Mouse (Mus musculus) olfactory bulb, adult 2 months (tissue): ENCODE measurements at regions not wholly inside any gene's neighbourhood (a gene's known extent, or its start where the extent isn't known, plus 50 kb on each side); places are given as distances from the start of the nearest gene placed in this dataset.

Experiments used
- CTCF ChIP-seq: fragments of 200-500 bp; IDR thresholded peaks from 2 replicates; pipeline ENCODE4 v1.5.1; 2012; ENCODE audit warnings: low read depth, mild to moderate bottlenecking, low read length, moderate library complexity; ENCODE audit not compliant: insufficient read depth
- POLR2A ChIP-seq: fragments of 200-500 bp; IDR thresholded peaks from 2 replicates; pipeline ENCODE4 v1.6.1; 2012; ENCODE audit warnings: mild to moderate bottlenecking, low read depth, low read length, moderate library complexity; ENCODE audit not compliant: insufficient read depth

GRCm38 (mm10) chr2:75151519-75151918 lies 325.9 kb downstream of the Mtx2 start:
- TF ChIP-seq CTCF = no peak
- TF ChIP-seq POLR2A = no peak
